Mouse (Mus musculus): Measurements from ENCODE around the gene Gm17606. TPM values are rescaled to one million over a fixed set of nuclear protein-coding genes. Genes with fewer than 3 reads are reported as not detected.
A peak's percentile ranks its signal among the peaks of the same experiment; 100 is the strongest.

Gene Gm17606
- total RNA-seq, 2 experiments from 2014 or later = not detected

- DNase-seq = no peak
- intact Hi-C loops (cut with DNase I) = no loop called here
Observed at GRCm38 (mm10) chr14:54621133-54621532, 19.6 kb upstream of the Gm17606 start, which contains the start of gene Psmb11. Gene Psmb11 (plus strand): TSS chr14:54621433.

- DNase-seq = no peak
- intact Hi-C loops (cut with DNase I) = no loop called here
Observed at GRCm38 (mm10) chr14:54623334-54623733, 17.4 kb upstream of the Gm17606 start.

DNA sequence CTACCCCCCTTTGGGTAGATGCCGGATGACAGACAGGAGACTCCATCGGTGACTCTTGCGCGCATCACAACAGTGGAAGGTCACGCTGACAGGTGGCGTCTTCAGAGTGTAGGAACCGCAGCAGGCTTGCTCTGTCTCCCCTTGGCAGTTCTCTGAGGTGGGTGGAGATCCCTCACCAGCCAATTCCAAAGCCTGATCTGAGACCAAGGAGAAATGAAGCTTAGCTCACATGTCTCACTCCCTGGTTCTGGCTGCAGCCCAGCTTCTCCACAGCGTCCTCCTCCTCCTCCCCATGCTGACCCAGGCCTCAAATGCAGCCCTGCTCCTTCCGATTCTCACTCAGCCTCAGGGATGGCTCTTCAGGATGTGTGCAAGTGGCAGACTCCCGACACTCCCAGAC lies 15.8 kb upstream of the Gm17606 start:
- DNase-seq = no peak
- intact Hi-C loops (cut with DNase I) = no loop called here

GRCm38 (mm10) chr14:54628103-54628502 lies 12.6 kb upstream of the Gm17606 start:
- intact Hi-C loops (cut with DNase I) = no loop called here
- no peak for DNase-seq

GRCm38 (mm10) chr14:54629797-54630196 lies 11.0 kb upstream of the Gm17606 start:
- DNase-seq = no peak
- intact Hi-C loops (cut with DNase I) = no loop called here

DNA sequence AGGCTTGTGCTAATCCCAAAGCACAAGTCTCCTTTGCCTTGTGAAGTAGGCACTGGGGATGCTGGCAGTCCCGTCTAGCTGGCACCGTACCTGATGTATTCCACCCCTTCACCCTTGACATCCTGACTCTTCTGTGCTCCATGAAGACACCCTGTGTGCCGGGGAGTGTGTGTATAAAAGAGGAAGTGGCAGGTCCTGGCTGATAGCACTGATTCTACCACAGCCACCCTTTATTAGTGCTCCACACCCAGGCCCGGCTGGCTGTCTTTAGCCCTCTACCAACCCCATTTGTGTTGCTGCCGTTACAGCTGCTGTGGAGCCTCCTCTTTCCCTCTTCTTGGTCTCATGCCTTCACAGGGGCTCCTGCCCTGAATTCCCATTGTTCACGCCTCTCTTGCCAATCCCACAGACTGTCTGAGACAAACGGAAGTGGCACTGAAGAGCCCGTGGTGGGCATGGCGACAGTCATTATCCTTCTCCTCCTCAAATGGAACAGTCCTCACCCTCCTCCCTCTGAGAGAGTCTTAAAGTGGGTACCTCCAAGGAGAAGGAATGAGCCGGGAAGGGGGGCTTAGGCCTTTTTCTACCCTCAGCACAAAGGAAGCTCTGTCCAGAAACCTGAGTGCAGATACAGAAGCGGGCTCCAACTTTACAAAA lies 10.0 kb upstream of the Gm17606 start:
- no peak for DNase-seq
- intact Hi-C loops (cut with DNase I) = no loop called here

GRCm38 (mm10) chr14:54631240-54631599 lies 9.5 kb upstream of the Gm17606 start:
- intact Hi-C loops (cut with DNase I) = no loop called here
- no peak for DNase-seq

DNA sequence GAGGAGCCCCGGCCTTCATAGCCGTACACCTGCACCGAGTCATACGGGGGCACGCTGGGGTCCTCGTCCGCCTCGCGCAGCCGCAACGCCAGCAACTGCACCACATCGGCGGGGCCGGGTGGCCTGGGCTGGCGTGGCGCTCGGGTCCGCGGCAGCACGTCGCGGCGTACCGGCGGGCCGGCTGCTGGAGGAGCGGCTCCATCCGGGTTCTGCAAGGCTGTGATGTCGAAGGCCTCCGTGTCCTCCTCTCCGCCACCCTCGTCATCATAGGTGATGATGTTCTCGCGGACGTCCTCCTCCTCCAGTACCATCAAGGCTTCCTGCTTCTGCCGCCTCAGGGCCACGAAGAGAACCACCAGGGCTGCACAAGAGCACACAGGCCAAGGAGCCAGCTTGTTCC lies 8.5 kb upstream of the Gm17606 start:
- intact Hi-C loops (cut with DNase I) = no loop called here
- no peak for DNase-seq

DNA sequence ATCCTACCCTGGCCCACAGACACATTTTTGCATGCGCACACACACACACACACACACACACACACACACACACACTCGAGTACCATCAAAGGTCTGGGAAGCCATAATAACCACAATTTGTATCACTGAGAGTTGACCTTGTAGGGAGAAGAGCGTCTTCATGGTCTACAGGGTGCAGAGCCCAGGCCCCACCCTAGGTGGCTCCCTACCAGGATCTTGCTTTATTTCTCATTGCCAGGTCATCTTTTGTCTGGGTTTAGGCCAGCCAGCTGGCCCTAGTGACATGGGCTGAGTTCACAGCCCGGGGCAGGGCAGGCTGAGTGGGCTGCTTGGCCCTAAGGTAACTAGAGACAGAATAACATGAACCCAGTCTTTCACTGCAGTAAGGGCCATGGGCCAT lies 6.6 kb upstream of the Gm17606 start:
- no peak for DNase-seq
- intact Hi-C loops (cut with DNase I) = no loop called here

GRCm38 (mm10) chr14:54636954-54637353 lies 3.8 kb upstream of the Gm17606 start:
- intact Hi-C loops (cut with DNase I) = no loop called here
- DNase-seq = no peak

DNA sequence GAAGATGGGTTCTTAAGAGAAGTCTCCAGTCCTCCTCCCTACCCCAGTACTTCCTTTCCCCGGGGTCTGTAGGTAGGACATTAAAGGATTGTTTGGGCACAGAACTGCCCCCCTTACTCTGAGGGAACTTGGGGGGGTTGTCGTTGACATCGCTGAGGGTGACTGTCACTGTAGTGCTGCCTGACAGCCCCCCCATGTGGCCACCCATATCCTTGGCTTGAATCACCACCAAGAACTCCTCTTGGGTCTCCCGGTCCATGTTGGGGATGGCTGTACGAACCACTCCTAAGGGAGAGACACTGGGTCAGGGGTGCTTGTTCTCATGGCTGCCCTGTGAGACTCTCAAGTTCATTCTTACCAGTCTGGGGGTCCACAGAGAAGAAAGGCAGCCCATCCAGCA lies 2.5 kb upstream of the Gm17606 start:
- intact Hi-C loops (cut with DNase I) = no loop called here

DNA sequence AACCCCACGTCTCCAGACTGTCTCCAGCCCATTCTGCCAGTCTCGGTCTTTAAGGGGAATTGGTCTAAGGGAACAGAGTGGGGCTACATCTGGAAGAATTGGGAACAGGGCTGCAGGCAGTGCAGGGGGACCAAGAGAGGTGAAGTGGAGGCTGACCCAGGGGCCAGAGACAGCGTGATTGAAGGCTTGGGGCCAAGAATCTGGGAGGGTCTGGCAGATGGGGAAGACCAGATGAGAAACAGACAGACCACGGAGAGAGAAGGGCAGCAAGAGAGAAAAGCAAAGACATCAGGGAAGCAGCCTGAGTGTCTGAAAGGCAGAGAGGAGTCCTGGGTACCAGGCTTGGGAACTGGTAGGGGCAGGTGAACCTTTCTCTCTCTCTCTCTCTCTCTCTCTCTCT lies 631 bp upstream of the Gm17606 start:
- intact Hi-C loops (cut with DNase I) = no loop called here
- DNase-seq = no peak

More for the DNA sequence above, 2.5 kb upstream of the Gm17606 start:
- no peak for DNase-seq

- intact Hi-C loops (cut with DNase I) = loop anchor here (1.0 kb wide), 1 partner anchor 72 kb away; no protein-coding TSS in a partner anchor
- peak; percentile 75 to 76 for DNase-seq
Observed at GRCm38 (mm10) chr14:54641305-54641969, 685 bp downstream of the Gm17606 start, which contains the start of gene Cdh24. Gene Cdh24 (minus strand): TSS chr14:54641364.

GRCm38 (mm10) chr14:54642224-54642944 lies 1.6 kb downstream of the Gm17606 start:
- DNase-seq = no peak
- intact Hi-C loops (cut with DNase I) = loop anchor here (2.0 kb wide), 1 partner anchor 60 kb away; no protein-coding TSS in a partner anchor

GRCm38 (mm10) chr14:54643011-54643410 lies 2.3 kb downstream of the Gm17606 start:
- no peak for DNase-seq
- intact Hi-C loops (cut with DNase I) = loop anchor here (2.0 kb wide), 1 partner anchor 60 kb away; no protein-coding TSS in a partner anchor

DNA sequence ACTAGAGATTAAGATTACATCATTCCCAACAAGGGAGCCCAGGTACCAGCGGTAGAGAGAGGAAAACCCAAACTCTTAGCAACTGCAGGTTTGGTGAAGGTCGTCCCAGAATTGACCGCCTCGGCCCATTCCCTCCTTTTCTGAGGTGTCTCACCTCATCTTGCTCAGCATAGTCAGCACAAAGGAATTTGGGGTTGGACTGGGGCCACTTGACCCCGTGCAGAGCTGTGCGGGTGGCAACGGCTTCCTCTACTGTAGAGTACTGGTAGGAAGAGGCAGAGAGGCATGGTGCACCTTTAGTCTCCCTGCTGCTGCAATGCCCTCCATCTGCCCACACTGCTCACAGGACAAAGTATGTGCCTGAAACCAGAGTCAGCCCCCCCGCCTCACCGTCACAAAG lies 3.5 kb downstream of the Gm17606 start:
- intact Hi-C loops (cut with DNase I) = no loop called here
- no peak for DNase-seq

- intact Hi-C loops (cut with DNase I) = loop anchor here (5.0 kb wide), 1 partner anchor 34 kb away; no protein-coding TSS in a partner anchor
Observed at GRCm38 (mm10) chr14:54646455-54646854, 5.7 kb downstream of the Gm17606 start.

DNA sequence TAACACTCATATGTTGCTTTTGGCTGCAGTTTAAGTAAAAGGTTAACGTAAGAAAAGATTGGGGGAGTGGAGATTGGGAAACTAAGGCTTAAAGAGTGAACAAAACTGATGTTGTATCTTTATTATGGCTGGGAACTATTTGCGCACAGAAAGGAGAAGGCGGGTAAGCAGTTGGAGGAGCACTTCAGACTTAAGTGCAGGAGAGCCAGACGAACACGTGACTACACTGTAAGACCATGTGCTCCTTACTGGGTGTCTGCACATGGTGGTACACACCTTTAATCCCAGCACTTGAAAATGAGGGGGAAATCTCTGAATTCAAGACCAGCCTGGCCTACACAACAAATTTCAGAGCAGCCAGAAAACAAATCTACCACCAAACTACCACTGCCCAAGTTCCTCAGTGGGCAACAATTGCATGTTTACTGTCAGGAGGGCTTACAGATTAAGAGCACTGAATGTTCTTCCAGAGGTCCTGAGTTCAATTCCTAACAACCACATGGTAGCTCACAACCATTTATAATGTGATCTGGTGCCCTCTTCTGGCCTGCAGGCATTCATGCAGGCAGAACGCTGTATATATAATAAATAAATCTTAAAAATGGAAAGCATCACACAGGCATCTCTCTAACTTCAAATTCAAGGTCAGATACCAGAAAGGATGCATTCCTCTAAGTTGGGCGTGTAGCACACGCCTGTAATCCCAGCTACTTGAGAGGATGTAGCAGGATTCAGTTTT lies 6.3 kb downstream of the Gm17606 start:
- intact Hi-C loops (cut with DNase I) = loop anchor here (5.0 kb wide), 1 partner anchor 35 kb away; no protein-coding TSS in a partner anchor
- DNase-seq = no peak

More at GRCm38 (mm10) chr14:54646455-54646854, 5.7 kb downstream of the Gm17606 start:
- no peak for DNase-seq

- intact Hi-C loops (cut with DNase I) = loop anchor here (5.0 kb wide), 1 partner anchor 36 kb away; no protein-coding TSS in a partner anchor
- no peak for DNase-seq
Observed at GRCm38 (mm10) chr14:54647900-54648299, 7.1 kb downstream of the Gm17606 start.

Measured in gastrocnemius, postnatal 36 days (tissue).